14 mouse cellular contexts compared by ENCODE assay signal in the genomic region with DNA sequence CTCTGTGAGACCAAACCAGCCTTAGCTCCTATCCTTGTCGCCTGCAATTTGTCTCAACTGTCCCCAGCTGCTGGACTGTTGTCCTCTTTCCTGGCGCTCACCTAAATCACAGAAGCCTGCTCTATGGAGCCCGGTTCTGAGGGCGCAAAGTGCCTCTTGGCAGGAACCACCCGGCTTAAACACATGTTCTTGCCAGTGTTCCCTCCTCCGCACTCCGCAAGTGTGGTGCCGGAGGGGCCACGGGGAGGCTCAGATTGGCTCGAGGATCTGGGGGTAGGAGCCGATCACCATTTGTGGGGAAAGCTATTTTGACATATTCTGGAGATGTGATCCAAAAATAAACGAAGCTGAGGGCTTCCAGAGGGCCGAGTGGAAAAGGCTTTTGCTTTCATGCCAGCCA. TPM values are rescaled to one million over a fixed set of nuclear protein-coding genes. Genes with fewer than 3 reads are reported as not detected.
DNase-seq lines count a peak whose midpoint lies in the region; ATAC-seq and TF ChIP-seq lines count a peak whose summit lies in the region.
"Had no signal": no experiment of that assay in that cellular context is flagged by ENCODE, and none has a peak within 500 bp of the region (broad histone marks: within the 10 kb centered on the region; RNA-seq: fewer than 3 reads in every experiment).

No protein-coding gene starts in this region.

- intact Hi-C loops in left cerebral cortex, postnatal 36 days (cut with DNase I): loop anchor here (5.0 kb wide), 2 partner anchors 151 to 201 kb away; no protein-coding TSS in a partner anchor

- WGBS in forebrain, embryonic 13.5 days: 83% methylated on average over 13 of the region's 13 CpGs
- 79% methylated on average over 13 of the region's 13 CpGs for WGBS in forebrain, embryonic 14.5 days
- WGBS in liver, adult 2 months: 73% methylated on average over 13 of the region's 13 CpGs
- WGBS in liver, embryonic 11.5 days: 81% methylated on average over 13 of the region's 13 CpGs
- WGBS in heart, embryonic 11.5 days (ENCODE audit: insufficient replicate concordance): 69% methylated on average over 13 of the region's 13 CpGs

- H3K36me3 ChIP-seq in forebrain, embryonic 13.5 days (ENCODE audit: poor library complexity, severe bottlenecking): peaks cover 34% of the 10 kb centered on the region
- H3K36me3 ChIP-seq in forebrain, embryonic 14.5 days (ENCODE audit: control insufficient read depth, insufficient read depth, low read length): peaks cover 35% of the 10 kb centered on the region
- no peaks in the 10 kb centered on the region for H3K36me3 ChIP-seq in liver, adult 2 months (ENCODE audit: control insufficient read depth, insufficient read depth, low read length)
- peaks cover 23% of the 10 kb centered on the region for H3K36me3 ChIP-seq in liver, embryonic 11.5 days (ENCODE audit: control insufficient read depth, insufficient read depth, low read length)
- H3K36me3 ChIP-seq in heart, embryonic 11.5 days (ENCODE audit: control insufficient read depth, insufficient read depth, low read length): peaks cover 10% of the 10 kb centered on the region

- H3K4me3 ChIP-seq in forebrain, embryonic 13.5 days: no peak overlapping the region
- H3K4me3 ChIP-seq in forebrain, embryonic 14.5 days (ENCODE audit: low read depth, low read length): no peak overlapping the region
- no peak overlapping the region for H3K4me3 ChIP-seq in liver, adult 2 months (ENCODE audit: insufficient read depth, low read depth, low read length)
- H3K4me3 ChIP-seq in liver, embryonic 11.5 days (ENCODE audit: low read depth, low read length): no peak overlapping the region
- H3K4me3 ChIP-seq in heart, embryonic 11.5 days (ENCODE audit: low read depth, low read length): no peak overlapping the region
- H3K4me3 ChIP-seq: megakaryocyte, embryonic 14.5 days; myocyte; stomach, embryonic 15.5 days had no signal

- no peak for DNase-seq in forebrain, embryonic 14.5 days (ENCODE audit: low spot score)
- peak; percentile 79 for DNase-seq in liver, adult 2 months (ENCODE audit: extremely low read depth, low read depth, low spot score)
- no peak for DNase-seq in liver, embryonic 11.5 days (ENCODE audit: low spot score)
- peak; percentile 46 to 67 for DNase-seq in left cerebral cortex, postnatal 36 days (ENCODE audit: low spot score in 2 of 2)
- no peak for DNase-seq in natural killer cell, adult 2 months (ENCODE audit: low spot score in 2 of 2)
- DNase-seq in ovary, postnatal 10 days (ENCODE audit: low spot score): no peak
- DNase-seq: cerebellum, adult 8-10 months; kidney, adult 8-10 months; liver had no signal

- ATAC-seq in forebrain, embryonic 13.5 days: no peak
- ATAC-seq in forebrain, embryonic 14.5 days: no peak
- no peak for ATAC-seq in liver, embryonic 11.5 days (replicated peaks; ENCODE audit: low FRiP score)
- no peak for ATAC-seq in heart, embryonic 11.5 days (replicated peaks; ENCODE audit: insufficient number of reproducible peaks, low FRiP score, low TSS enrichment)

- TF ChIP-seq POLR2A in liver, adult 2 months (IDR thresholded peaks at IDR 0.05; ENCODE audit: extremely low read depth, insufficient read depth, low read length): no peak

- no peaks in the 10 kb centered on the region for H3K27me3 ChIP-seq in forebrain, embryonic 13.5 days
- H3K27me3 ChIP-seq in forebrain, embryonic 14.5 days (replicated peaks; ENCODE audit: control insufficient read depth, insufficient read depth, low read length): no peaks in the 10 kb centered on the region
- H3K27me3 ChIP-seq in liver, adult 2 months (ENCODE audit: control insufficient read depth, insufficient read depth, low read length): no peaks in the 10 kb centered on the region
- no peaks in the 10 kb centered on the region for H3K27me3 ChIP-seq in liver, embryonic 11.5 days (replicated peaks; ENCODE audit: control insufficient read depth, insufficient read depth, low read length)
- peaks cover 3% of the 10 kb centered on the region; the same call in 1 of the 2 replicates for H3K27me3 ChIP-seq in heart, embryonic 11.5 days (ENCODE audit: control insufficient read depth, insufficient read depth, low read length)
- H3K27me3 ChIP-seq: stomach, embryonic 15.5 days had no signal

- H3K79me2 ChIP-seq in liver, adult 2 months (ENCODE audit: control insufficient read depth, insufficient read depth, low read length): no peaks in the 10 kb centered on the region

- no peaks in the 10 kb centered on the region for H3K9me3 ChIP-seq in forebrain, embryonic 13.5 days (replicated peaks)
- no peaks in the 10 kb centered on the region for H3K9me3 ChIP-seq in forebrain, embryonic 14.5 days (replicated peaks; ENCODE audit: control insufficient read depth, low read length)
- no peaks in the 10 kb centered on the region for H3K9me3 ChIP-seq in liver, embryonic 11.5 days (ENCODE audit: control insufficient read depth, low read length)
- no peaks in the 10 kb centered on the region for H3K9me3 ChIP-seq in heart, embryonic 11.5 days (replicated peaks; ENCODE audit: control insufficient read depth, low read length)
- H3K9me3 ChIP-seq: stomach, embryonic 15.5 days had no signal

- no peak overlapping the region for H3K9ac ChIP-seq in forebrain, embryonic 13.5 days
- no peak overlapping the region for H3K9ac ChIP-seq in forebrain, embryonic 14.5 days (ENCODE audit: low read length)
- no peak overlapping the region for H3K9ac ChIP-seq in liver, adult 2 months (ENCODE audit: low read depth, low read length)
- H3K9ac ChIP-seq in liver, embryonic 11.5 days (ENCODE audit: low read depth, low read length): no peak overlapping the region
- H3K9ac ChIP-seq in heart, embryonic 11.5 days (ENCODE audit: low read depth, low read length): 0 out of 2 replicates have a peak overlapping the region, but pooled peaks have one; percentile 18
- H3K9ac ChIP-seq: stomach, embryonic 15.5 days had no signal

- peak overlapping the region; percentile 48 for H3K27ac ChIP-seq in forebrain, embryonic 13.5 days
- no peak overlapping the region; the same call in 1 of the 2 replicates for H3K27ac ChIP-seq in forebrain, embryonic 14.5 days (ENCODE audit: low read depth, low read length)
- H3K27ac ChIP-seq in liver, adult 2 months (replicated peaks; ENCODE audit: insufficient read depth, low read depth, low read length): no peak overlapping the region
- no peak overlapping the region for H3K27ac ChIP-seq in liver, embryonic 11.5 days (ENCODE audit: low read depth, low read length)
- peak overlapping the region; percentile 67; the same call in 1 of the 2 replicates for H3K27ac ChIP-seq in heart, embryonic 11.5 days (ENCODE audit: low read depth, low read length)
- H3K27ac ChIP-seq: stomach, embryonic 15.5 days had no signal

- H3K4me1 ChIP-seq in forebrain, embryonic 13.5 days: peaks cover 48% of the 10 kb centered on the region
- peaks cover 16% of the 10 kb centered on the region for H3K4me1 ChIP-seq in forebrain, embryonic 14.5 days (ENCODE audit: control insufficient read depth, insufficient read depth, low read length)
- H3K4me1 ChIP-seq in liver, adult 2 months (ENCODE audit: control insufficient read depth, insufficient read depth, low read length): peaks cover 9% of the 10 kb centered on the region
- H3K4me1 ChIP-seq in liver, embryonic 11.5 days (replicated peaks; ENCODE audit: control insufficient read depth, insufficient read depth, low read length): peaks cover 2% of the 10 kb centered on the region; the same call in 1 of the 2 replicates
- H3K4me1 ChIP-seq in heart, embryonic 11.5 days (ENCODE audit: control insufficient read depth, insufficient read depth, low read length): peaks cover 58% of the 10 kb centered on the region

- no peak overlapping the region for H3K4me2 ChIP-seq in forebrain, embryonic 13.5 days
- H3K4me2 ChIP-seq in forebrain, embryonic 14.5 days (ENCODE audit: low read length): no peak overlapping the region
- no peak overlapping the region for H3K4me2 ChIP-seq in liver, embryonic 11.5 days
- H3K4me2 ChIP-seq in heart, embryonic 11.5 days: no peak overlapping the region
- H3K4me2 ChIP-seq: stomach, embryonic 15.5 days had no signal

- no peak for TF ChIP-seq CTCF in liver, adult 2 months (IDR thresholded peaks at IDR 0.05; ENCODE audit: low read depth, low read length)

RNA-seq across cellular contexts. Expression of gene Cpne5, which starts 9.9 kb away (rescaled TPM):
- polyA plus RNA-seq in forebrain, embryonic 13.5 days (2015; fragmentation: Nextera tagmentation; extraction: Ambion mirVana): 13.0 and 18.3 TPM in 2 replicates
- 17.2 and 17.4 TPM in 2 replicates for polyA plus RNA-seq in forebrain, embryonic 14.5 days (2014; fragmentation: Nextera tagmentation; extraction: Ambion mirVana)
- total RNA-seq in liver, adult 2 months (2014; rRNA removed): not detected in 2 replicates
- polyA plus RNA-seq in liver, adult 2 months (2012; rRNA removed): not detected in 2 replicates
- 0.93 and 1.1 TPM in 2 replicates for polyA plus RNA-seq in liver, embryonic 11.5 days (2014; fragmentation: Nextera tagmentation; extraction: Ambion mirVana)
- polyA plus RNA-seq in heart, embryonic 11.5 days (2014; fragmentation: Nextera tagmentation; extraction: Ambion mirVana): 24.0 and 28.8 TPM in 2 replicates
- total RNA-seq in left cerebral cortex, postnatal 36 days (2021): 100 to 1,000 TPM; 146 to 155 TPM

RNA-seq across cellular contexts. Expression of gene Ppil1, which starts 16.1 kb away (rescaled TPM):
- 151 and 157 TPM in 2 replicates for polyA plus RNA-seq in forebrain, embryonic 13.5 days (2015; fragmentation: Nextera tagmentation; extraction: Ambion mirVana)
- 123 and 131 TPM in 2 replicates for polyA plus RNA-seq in forebrain, embryonic 14.5 days (2014; fragmentation: Nextera tagmentation; extraction: Ambion mirVana)
- total RNA-seq in liver, adult 2 months (2014; rRNA removed): 14.7 and 17.1 TPM in 2 replicates
- 10.4 and 14.1 TPM in 2 replicates for polyA plus RNA-seq in liver, adult 2 months (2012; rRNA removed)
- polyA plus RNA-seq in liver, embryonic 11.5 days (2014; fragmentation: Nextera tagmentation; extraction: Ambion mirVana): 200 and 201 TPM in 2 replicates
- polyA plus RNA-seq in heart, embryonic 11.5 days (2014; fragmentation: Nextera tagmentation; extraction: Ambion mirVana): 117 and 135 TPM in 2 replicates
- total RNA-seq in left cerebral cortex, postnatal 36 days (2021): 10 to 100 TPM; 16.7 to 19.0 TPM

RNA-seq across cellular contexts. Expression of gene BC004004, which starts 20.7 kb away (rescaled TPM):
- 78.7 and 83.5 TPM in 2 replicates for polyA plus RNA-seq in forebrain, embryonic 13.5 days (2015; fragmentation: Nextera tagmentation; extraction: Ambion mirVana)
- polyA plus RNA-seq in forebrain, embryonic 14.5 days (2014; fragmentation: Nextera tagmentation; extraction: Ambion mirVana): 116 and 123 TPM in 2 replicates
- total RNA-seq in liver, adult 2 months (2014; rRNA removed): 85.9 and 94.0 TPM in 2 replicates
- polyA plus RNA-seq in liver, adult 2 months (2012; rRNA removed): 113 and 114 TPM in 2 replicates
- 70.9 and 72.7 TPM in 2 replicates for polyA plus RNA-seq in liver, embryonic 11.5 days (2014; fragmentation: Nextera tagmentation; extraction: Ambion mirVana)
- polyA plus RNA-seq in heart, embryonic 11.5 days (2014; fragmentation: Nextera tagmentation; extraction: Ambion mirVana): 90.6 and 94.9 TPM in 2 replicates
- total RNA-seq in left cerebral cortex, postnatal 36 days (2021): 10 to 100 TPM; 78.1 to 94.7 TPM

Comparison
In these comparisons a context has a peak if more than half of its experiments do, and no peak if none do; other contexts are left out.
1. H3K27ac ChIP-seq: peak in forebrain, embryonic 13.5 days (single experiment) and heart, embryonic 11.5 days (single experiment); none in forebrain, embryonic 14.5 days (single experiment), liver, adult 2 months (single experiment) and liver, embryonic 11.5 days (single experiment).
2. DNase-seq: peak in liver, adult 2 months (single experiment) and left cerebral cortex, postnatal 36 days (2 of 2); none in forebrain, embryonic 14.5 days (single experiment), liver, embryonic 11.5 days (single experiment), natural killer cell, adult 2 months (0 of 2) and ovary, postnatal 10 days (single experiment).